Mouse (Mus musculus) left cerebral cortex, postnatal 25 days (tissue): ENCODE measurements around the gene Itm2c. TPM values are rescaled to one million over a fixed set of nuclear protein-coding genes. Genes with fewer than 3 reads are reported as not detected.

Source experiments
- total RNA-seq, 2 experiments: library from RNA; stranded (reverse); gene quantifications; 2 replicates each; pipeline ENCODE4 v1.2.3; 2021

Itm2c gene
- total RNA-seq, 2 experiments from 2014 or later = 732 to 765 TPM

Other genes starting within 250 kb of the Itm2c start
- 1 to 10 TPM; 1.4 to 3.3 TPM for gene Sp100, start 244.3 kb upstream of the Itm2c start, total RNA-seq
- under 1 TPM in 1 of 2 experiments, not detected in 1; 0.25 TPM for gene A630001G21Rik, start 115.6 kb upstream of the Itm2c start, total RNA-seq
- 100 to 1,000 TPM; 151 to 156 TPM for gene Cab39, start 100.8 kb upstream of the Itm2c start, total RNA-seq
- 1 to 10 TPM; 5.5 to 7.0 TPM for gene 4933407L21Rik, start 34.2 kb downstream of the Itm2c start, total RNA-seq
- under 1 TPM in 1 of 2 experiments, not detected in 1; 0.09 TPM for gene Gpr55, start 66.7 kb downstream of the Itm2c start, total RNA-seq
- under 1 TPM; 0.41 to 0.57 TPM for gene Spata3, start 122.5 kb downstream of the Itm2c start, total RNA-seq
- 1 to 10 TPM; 7.2 to 8.0 TPM for gene 2810459M11Rik, start 151.6 kb downstream of the Itm2c start, total RNA-seq
- gene Psmd1, start 170.1 kb downstream of the Itm2c start, total RNA-seq = 100 to 1,000 TPM; 103 to 108 TPM
- under 1 TPM in 1 of 2 experiments, not detected in 1; 0.23 TPM for gene Htr2b, start 217.7 kb downstream of the Itm2c start, total RNA-seq
- gene Gm21972, start 239.4 kb downstream of the Itm2c start, total RNA-seq = 1 to 10 TPM; 2.8 to 5.4 TPM